Mouse (Mus musculus): ENCODE data around the gene Btbd35f17. TPM values are rescaled to one million over a fixed set of nuclear protein-coding genes. Genes with fewer than 3 reads are reported as not detected.
"Not testable (repeated sequence)": the region's sequence is repeated elsewhere in the genome, so short reads cannot be mapped to it uniquely, and the experiment has no call there.

Gene Btbd35f17
- not detected in 2 replicates for polyA plus RNA-seq (2015; fragmentation: Nextera tagmentation; extraction: Ambion mirVana)

DNA sequence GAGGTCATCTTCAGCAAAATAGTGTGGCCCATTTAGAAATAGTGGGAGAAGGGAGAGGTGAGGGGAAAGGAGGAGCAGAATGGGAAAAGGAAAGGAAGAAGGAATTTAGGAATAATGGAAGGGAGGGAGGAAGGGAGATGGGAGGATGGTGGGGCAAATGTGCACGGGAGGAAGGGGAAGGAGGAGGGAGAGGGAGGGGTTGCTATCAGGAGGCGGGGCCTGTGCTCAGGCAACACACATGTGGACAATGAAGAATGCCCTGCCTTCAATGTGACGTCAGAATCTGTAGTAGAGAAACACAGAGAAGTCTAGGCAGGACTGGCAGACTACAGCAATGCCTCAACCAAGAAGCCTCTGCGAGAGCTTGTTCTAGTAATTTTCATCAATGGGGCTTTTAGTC lies at the start of gene Btbd35f17:
Btbd35f17 (plus strand) TSS at position 301 of the 400 bp plus-strand sequence.
- H3K4me1 ChIP-seq (ENCODE audit: control insufficient read depth, insufficient read depth, low read length); H3K36me3 ChIP-seq (ENCODE audit: control insufficient read depth, insufficient read depth, low read length); H3K27ac ChIP-seq (ENCODE audit: low read length); H3K4me2 ChIP-seq (ENCODE audit: low read depth, low read length); H3K4me3 ChIP-seq (replicated peaks; ENCODE audit: low read length); H3K9ac ChIP-seq (ENCODE audit: low read length); ATAC-seq (ENCODE audit: insufficient read depth, low FRiP score); H3K27me3 ChIP-seq (ENCODE audit: control insufficient read depth, insufficient read depth, low read length); H3K9me3 ChIP-seq (replicated peaks; ENCODE audit: control insufficient read depth, low read length): not testable (repeated sequence)
- WGBS = 90% methylated on average over 1 of the region's 4 CpGs

Other genes with a start within 250 kb of the Btbd35f17 start
- not detected in 2 replicates for gene Btbd35f28, start 174.1 kb upstream of the Btbd35f17 start, polyA plus RNA-seq (2015; fragmentation: Nextera tagmentation; extraction: Ambion mirVana)
- gene Btbd35f20, start 79.4 kb upstream of the Btbd35f17 start, polyA plus RNA-seq (2015; fragmentation: Nextera tagmentation; extraction: Ambion mirVana) = not detected in 2 replicates

Data from stomach, embryonic 16.5 days (tissue).